24 mouse cellular contexts compared by ENCODE assay signal in genomic region chr1:142606082-142606481, GRCm38 (mm10).
DNase-seq lines count a peak whose midpoint lies in the region; ATAC-seq and TF ChIP-seq lines count a peak whose summit lies in the region.
"Had no signal": no experiment of that assay in that cellular context is flagged by ENCODE, and none has a peak within 500 bp of the region (broad histone marks: within the 10 kb centered on the region; RNA-seq: fewer than 3 reads in every experiment).

No protein-coding gene starts in this region.

- TF ChIP-seq CTCF in brain, embryonic 14.5 days (IDR thresholded peaks at IDR 0.05; ENCODE audit: borderline replicate concordance, extremely low read depth, insufficient read depth, insufficient read length) = no peak

- H3K36me3 ChIP-seq in forebrain, embryonic 13.5 days (ENCODE audit: poor library complexity, severe bottlenecking) = no peaks in the 10 kb centered on the region
- H3K36me3 ChIP-seq: embryonic facial prominence, embryonic 13.5 days; embryonic facial prominence, embryonic 15.5 days; forebrain, embryonic 10.5 days; forebrain, embryonic 12.5 days; forebrain, embryonic 15.5 days had no signal

- peak; percentile 60 for DNase-seq in 416B (ENCODE audit: low read depth)
- DNase-seq in brain, embryonic 14.5 days (ENCODE audit: low read depth) = peak; percentile 14
- DNase-seq in adrenal gland, adult 18-20 months (ENCODE audit: low spot score in 2 of 2) = no peak
- no peak for DNase-seq in spleen, adult 18-20 months
- DNase-seq: adrenal gland, adult 2 months; adrenal gland, postnatal 10 days; adrenal gland, postnatal 25 days; cerebellum, adult 11-12 months; cerebellum, adult 2 months; cerebellum, adult 9-10 months; cerebellum, postnatal 10 days; cerebellum, postnatal 25 days; embryo, embryonic 11 days; forebrain, postnatal 0 days had no signal

- H3K4me3 ChIP-seq in forebrain, embryonic 13.5 days = no peak overlapping the region
- H3K4me3 ChIP-seq: embryonic facial prominence, embryonic 13.5 days; embryonic facial prominence, embryonic 15.5 days; erythroblast, embryonic 14.5 days; forebrain, embryonic 10.5 days; forebrain, embryonic 12.5 days; forebrain, embryonic 15.5 days had no signal

- no peak overlapping the region for H3K27ac ChIP-seq in forebrain, embryonic 13.5 days
- H3K27ac ChIP-seq: embryonic facial prominence, embryonic 13.5 days; embryonic facial prominence, embryonic 15.5 days; forebrain, embryonic 10.5 days; forebrain, embryonic 12.5 days; forebrain, embryonic 15.5 days had no signal

- 91% methylated on average over 1 of the region's 1 CpGs for WGBS in forebrain, embryonic 13.5 days

- H3K9me3 ChIP-seq in forebrain, embryonic 13.5 days (replicated peaks) = no peaks in the 10 kb centered on the region
- H3K9me3 ChIP-seq: embryonic facial prominence, embryonic 13.5 days; embryonic facial prominence, embryonic 15.5 days; forebrain, embryonic 10.5 days; forebrain, embryonic 12.5 days; forebrain, embryonic 15.5 days had no signal

- H3K4me1 ChIP-seq in forebrain, embryonic 13.5 days = no peaks in the 10 kb centered on the region
- H3K4me1 ChIP-seq: embryonic facial prominence, embryonic 13.5 days; embryonic facial prominence, embryonic 15.5 days; forebrain, embryonic 10.5 days; forebrain, embryonic 12.5 days; forebrain, embryonic 15.5 days had no signal

- H3K9ac ChIP-seq in forebrain, embryonic 13.5 days = no peak overlapping the region
- H3K9ac ChIP-seq: embryonic facial prominence, embryonic 13.5 days; embryonic facial prominence, embryonic 15.5 days; forebrain, embryonic 12.5 days; forebrain, embryonic 15.5 days; forebrain, postnatal 0 days had no signal

- H3K27me3 ChIP-seq in forebrain, embryonic 13.5 days = no peaks in the 10 kb centered on the region
- H3K27me3 ChIP-seq: embryonic facial prominence, embryonic 13.5 days; embryonic facial prominence, embryonic 15.5 days; forebrain, embryonic 12.5 days; forebrain, embryonic 15.5 days; Patski had no signal

- ATAC-seq in hematopoietic stem cell, adult 5-6 weeks (replicated peaks in 1 of 2; ENCODE audit: insufficient read depth in 1 of 2, low FRiP score in 2 of 2, low TSS enrichment in 1 of 2, low read depth in 1 of 2, poor library complexity in 2 of 2, severe bottlenecking in 2 of 2) = peak; percentile 45 to 49; a peak in 3 of 4 replicates
- ATAC-seq in forebrain, embryonic 13.5 days = no peak
- ATAC-seq: activated CD4-positive, CD25-positive, alpha-beta regulatory T cell, adult 4 months; forebrain, embryonic 15.5 days; forebrain, postnatal 0 days; Patski had no signal

- no peak for TF ChIP-seq POLR2A in brain, embryonic 14.5 days (IDR thresholded peaks at IDR 0.05; ENCODE audit: borderline replicate concordance, extremely low read depth, insufficient read depth, insufficient read length, poor library complexity, severe bottlenecking)

- H3K4me2 ChIP-seq in forebrain, embryonic 13.5 days = no peak overlapping the region
- H3K4me2 ChIP-seq: embryonic facial prominence, embryonic 13.5 days; embryonic facial prominence, embryonic 15.5 days; forebrain, embryonic 12.5 days; forebrain, embryonic 15.5 days had no signal

Comparison
In these comparisons a context has a peak if more than half of its experiments do, and no peak if none do; other contexts are left out.
1. DNase-seq: peak in 416B (single experiment) and brain, embryonic 14.5 days (single experiment); none in adrenal gland, adult 18-20 months (0 of 2) and spleen, adult 18-20 months (0 of 2).